Mouse (Mus musculus) stomach, embryonic 16.5 days (tissue): ENCODE results near the gene Nlgn3. TPM values are rescaled to one million over a fixed set of nuclear protein-coding genes. Genes with fewer than 3 reads are reported as not detected.

Experiments used
- ATAC-seq: fragments of 200-750 bp; cut with Nextera tagmentation; 2 replicates; pipeline ENCODE4 v1.8.0; 2017; ENCODE audit warnings: moderate number of reproducible peaks, moderate TSS enrichment; ENCODE audit not compliant: insufficient read depth, low FRiP score
- H3K27ac ChIP-seq: fragments of 300-500 bp; sonication (generic); 2 replicates; pipeline ENCODE4 v1.5.1; 2014; ENCODE audit warnings: low read length
- H3K27me3 ChIP-seq: fragments of 300-500 bp; sonication (generic); 2 replicates; pipeline ENCODE4 v1.6.1; 2014; ENCODE audit warnings: low read length, control low read depth, mixed read lengths; ENCODE audit not compliant: control insufficient read depth, insufficient read depth
- H3K36me3 ChIP-seq: fragments of 300-500 bp; sonication (generic); 2 replicates; pipeline ENCODE4 v1.6.1; 2014; ENCODE audit warnings: low read length; ENCODE audit not compliant: control insufficient read depth, insufficient read depth
- H3K4me1 ChIP-seq: fragments of 300-500 bp; sonication (generic); 2 replicates; pipeline ENCODE4 v1.6.1; 2014; ENCODE audit warnings: low read length, control low read depth, mixed read lengths; ENCODE audit not compliant: control insufficient read depth, insufficient read depth
- H3K4me2 ChIP-seq: fragments of 300-500 bp; sonication (generic); 2 replicates; pipeline ENCODE4 v1.6.1; 2014; ENCODE audit warnings: low read depth, low read length, mixed read lengths
- H3K4me3 ChIP-seq: fragments of 300-500 bp; sonication (generic); replicated peaks from 2 replicates; pipeline ENCODE4 v1.5.1; 2014; ENCODE audit warnings: mild to moderate bottlenecking, low read length
- H3K9ac ChIP-seq: fragments of 300-500 bp; sonication (generic); 2 replicates; pipeline ENCODE4 v1.6.1; 2014; ENCODE audit warnings: low read length
- H3K9me3 ChIP-seq: fragments of 300-500 bp; sonication (generic); replicated peaks from 2 replicates; pipeline ENCODE4 v1.6.1; 2016; ENCODE audit warnings: low read length, control low read depth; ENCODE audit not compliant: control insufficient read depth
- WGBS: fragments of 180-500 bp; shearing (Covaris S2); extraction: QIAGEN DNeasy Blood & Tissue Kit; methylation state at CpG from one replicate; pipeline ENCODE4 v1.1.7; 2014; 5-methylcytosine and 5-hydroxymethylcytosine counted together
- polyA plus RNA-seq: library from polyadenylated mRNA; unstranded; fragments of >200 nt; fragmentation: Nextera tagmentation; extraction: Ambion mirVana; gene quantifications from 2 replicates; pipeline ENCODE4 v1.2.1, GENCODE M21; 2015

The Nlgn3 gene
- polyA plus RNA-seq = 7.3 and 7.7 TPM in 2 replicates

DNA sequence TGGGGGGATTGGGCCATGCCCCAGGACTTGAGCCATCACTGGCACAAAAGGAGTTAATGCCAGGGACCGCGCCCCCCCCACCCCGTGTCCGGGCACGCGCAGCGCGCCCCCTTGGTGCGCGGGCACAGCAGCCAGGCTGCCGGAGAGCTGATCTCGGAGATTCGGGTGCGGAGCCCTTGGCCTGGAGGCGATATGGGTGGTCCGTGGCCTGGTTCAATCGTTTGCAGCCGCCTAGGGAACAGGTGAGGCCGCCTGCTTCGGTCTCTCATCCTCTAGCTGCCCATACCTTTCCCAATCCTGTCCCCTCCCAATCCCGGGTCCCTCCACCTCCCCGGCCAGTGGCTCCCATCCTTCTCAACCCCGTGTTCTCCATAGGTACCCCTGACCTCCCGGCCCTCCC is at the start of gene Nlgn3:
Gene Nlgn3 (plus strand): TSS at position 114 of the 400 bp plus-strand sequence.
- H3K4me2 ChIP-seq = peak within 1 kb of the TSS; percentile 47
- H3K9ac ChIP-seq = peak within 1 kb of the TSS; percentile 57
- H3K4me1 ChIP-seq = no peaks in the 10 kb centered on the region
- no peak within 1 kb of the TSS for H3K27ac ChIP-seq
- H3K4me3 ChIP-seq = peak within 1 kb of the TSS; percentile 44
- 28% methylated on average over 18 of the region's 24 CpGs for WGBS
- ATAC-seq = no peak
- H3K27me3 ChIP-seq = no peaks in the 10 kb centered on the region
- H3K9me3 ChIP-seq = no peaks in the 10 kb centered on the region
- H3K36me3 ChIP-seq = no peaks in the 10 kb centered on the region

DNA sequence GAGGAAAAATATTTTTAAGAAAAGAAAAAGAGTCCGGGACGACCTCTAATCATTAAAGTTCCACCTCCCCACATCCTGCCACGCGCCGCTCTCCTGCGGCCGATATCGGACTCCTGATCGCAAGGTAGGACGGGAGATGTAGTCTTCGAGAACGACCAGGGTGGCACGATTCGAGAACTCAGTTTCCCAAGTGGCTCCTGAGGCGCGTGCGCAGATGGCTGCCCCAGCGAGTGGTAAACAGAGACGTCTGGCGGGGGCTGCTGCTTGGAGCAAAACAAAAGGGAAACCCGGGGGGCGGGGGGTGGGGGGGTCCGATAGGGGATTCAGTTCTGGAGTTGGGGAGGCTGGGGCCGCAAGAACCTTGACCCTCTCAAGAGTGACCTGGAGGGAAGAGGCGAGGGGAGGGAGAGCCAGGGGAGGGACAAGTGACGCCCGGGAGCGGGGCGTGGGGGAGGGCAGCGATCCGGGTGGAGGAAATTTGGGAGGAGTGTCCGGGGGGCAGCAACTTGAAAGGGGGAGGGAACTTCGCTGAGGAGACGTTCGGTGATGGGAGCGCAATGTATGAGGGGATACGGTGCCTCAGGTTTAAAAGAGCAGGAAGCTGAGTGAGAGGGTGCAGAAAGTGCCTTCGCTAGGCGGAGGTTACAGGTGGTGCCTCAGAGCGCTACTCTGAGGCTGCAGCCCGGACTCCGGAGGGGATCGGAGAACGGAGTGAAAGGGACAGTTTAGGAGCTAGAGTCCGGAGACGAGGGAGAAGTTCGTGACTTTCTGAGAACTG is 44.8 kb upstream of the Nlgn3 start, which contains the start of gene Foxo4:
Gene Foxo4 (plus strand): TSS at position 577 of the 778 bp plus-strand sequence.
- Histone ChIP-seq H3K4me2 (peak within 1 kb of the TSS; percentile 61), H3K9ac (peak within 1 kb of the TSS; percentile 72), H3K36me3 (no peaks in the 10 kb centered on the region), H3K4me3 (peak within 1 kb of the TSS; percentile 60), H3K9me3 (no peaks in the 10 kb centered on the region), H3K27me3 (no peaks in the 10 kb centered on the region; the same call in 1 of the 2 replicates), H3K4me1 (no peaks in the 10 kb centered on the region), H3K27ac (peak within 1 kb of the TSS; percentile 42)
- peak; percentile 91 for ATAC-seq
- WGBS = 13% methylated on average over 47 of the region's 47 CpGs

DNA sequence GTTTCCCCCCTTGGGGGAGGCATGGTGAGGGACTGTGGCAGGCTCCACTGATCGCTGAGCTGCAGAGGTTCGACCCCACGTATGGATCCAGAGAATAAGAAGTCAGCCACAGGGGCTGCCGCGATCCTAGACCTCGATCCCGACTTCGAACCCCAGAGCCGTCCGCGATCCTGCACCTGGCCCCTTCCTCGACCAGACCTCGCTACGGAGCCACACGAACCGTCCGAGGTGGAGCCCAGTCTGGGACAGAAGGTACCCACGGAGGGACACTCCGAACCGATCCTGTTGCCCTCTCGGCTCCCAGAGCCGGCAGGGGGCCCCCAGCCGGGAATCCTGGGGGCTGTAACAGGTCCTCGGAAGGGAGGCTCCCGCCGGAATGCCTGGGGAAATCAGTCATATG is 44.2 kb upstream of the Nlgn3 start:
- Histone ChIP-seq H3K27me3 (no peaks in the 10 kb centered on the region; the same call in 1 of the 2 replicates), H3K4me1 (no peaks in the 10 kb centered on the region), H3K9ac (peak overlapping the region; percentile 72), H3K36me3 (no peaks in the 10 kb centered on the region), H3K4me3 (peak overlapping the region; percentile 60), H3K9me3 (no peaks in the 10 kb centered on the region), H3K27ac (peak overlapping the region; percentile 42), H3K4me2 (peak overlapping the region; percentile 61)
- ATAC-seq = peak; percentile 20; the same call in 1 of the 2 replicates
- 18% methylated on average over 26 of the region's 26 CpGs for WGBS

DNA sequence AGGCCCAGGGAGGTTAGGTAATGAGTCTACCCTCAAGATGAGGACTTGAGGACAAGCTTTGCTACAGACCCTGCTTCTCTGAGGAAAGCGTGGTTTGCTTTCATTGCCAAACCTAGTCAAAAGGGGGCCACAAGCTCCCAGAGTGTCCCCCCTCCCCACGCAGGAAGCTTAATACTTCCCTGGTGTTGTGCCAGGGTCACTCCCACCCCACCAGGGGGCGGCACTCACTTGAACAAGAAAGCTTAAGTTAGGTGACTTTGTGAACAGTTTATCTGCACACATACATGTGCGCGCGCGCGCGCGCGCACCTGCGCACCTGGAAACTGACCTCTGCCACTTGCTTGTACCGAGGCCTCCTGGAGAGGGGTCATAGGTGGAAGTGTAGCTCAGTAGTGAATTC is 42.4 kb upstream of the Nlgn3 start:
- Histone ChIP-seq H3K4me3 (no peak overlapping the region), H3K9me3 (no peaks in the 10 kb centered on the region), H3K27me3 (no peaks in the 10 kb centered on the region; the same call in 1 of the 2 replicates), H3K27ac (no peak overlapping the region), H3K4me1 (no peaks in the 10 kb centered on the region), H3K9ac (no peak overlapping the region), H3K4me2 (no peak overlapping the region), H3K36me3 (no peaks in the 10 kb centered on the region)
- 73% methylated on average over 13 of the region's 13 CpGs for WGBS
- ATAC-seq = no peak

DNA sequence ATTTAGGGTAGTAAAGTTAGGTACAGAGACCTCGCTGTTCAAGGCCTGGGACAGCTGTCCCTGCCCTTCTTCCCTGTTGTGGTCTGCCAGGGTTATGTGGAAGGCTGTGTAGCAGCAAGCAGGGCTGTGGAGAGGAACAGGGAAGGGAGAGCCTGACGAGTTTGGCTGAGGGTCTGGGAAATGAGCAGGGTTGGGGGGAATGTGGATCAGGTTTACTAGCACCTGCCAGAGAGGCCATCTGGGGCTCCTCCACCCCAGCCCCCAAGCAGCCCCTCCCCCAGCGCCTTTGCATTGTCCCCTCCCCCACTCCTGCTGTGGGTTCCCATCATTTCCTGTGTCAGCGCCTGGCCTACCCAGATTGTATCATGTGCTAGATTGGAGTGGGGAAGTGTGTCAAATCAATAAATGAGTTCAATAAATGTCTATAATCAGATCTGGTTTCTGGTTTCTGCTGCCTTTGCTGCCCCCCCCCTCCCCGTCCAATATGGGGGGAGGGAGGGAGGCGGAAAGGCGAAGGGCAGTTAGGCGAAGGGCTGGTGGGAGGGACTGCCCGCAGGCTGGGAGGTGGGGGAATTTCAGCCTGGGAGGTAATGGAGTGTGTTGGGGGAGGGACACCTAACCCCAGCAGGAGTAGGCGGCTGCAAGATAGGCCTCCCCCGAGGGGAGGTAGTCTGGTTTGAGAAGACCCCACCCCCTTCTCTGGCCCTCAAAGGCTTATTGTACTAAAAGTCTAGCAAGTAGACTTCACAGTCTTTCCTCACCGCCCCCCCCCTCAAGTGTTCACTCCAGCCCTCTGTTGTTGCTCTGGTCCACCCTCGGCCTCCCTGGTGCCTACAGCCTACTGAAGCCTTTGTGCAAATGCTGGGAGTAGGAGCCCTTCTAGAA is 38.3 kb upstream of the Nlgn3 start:
- Histone ChIP-seq H3K27me3 (no peaks in the 10 kb centered on the region; the same call in 1 of the 2 replicates), H3K4me1 (no peaks in the 10 kb centered on the region), H3K4me3 (no peak overlapping the region), H3K36me3 (no peaks in the 10 kb centered on the region), H3K9me3 (no peaks in the 10 kb centered on the region), H3K9ac (no peak overlapping the region), H3K4me2 (no peak overlapping the region), H3K27ac (peak overlapping the region; percentile 32; the same call in 1 of the 2 replicates)
- ATAC-seq = peak; percentile 76
- 32% methylated on average over 12 of the region's 13 CpGs for WGBS

DNA sequence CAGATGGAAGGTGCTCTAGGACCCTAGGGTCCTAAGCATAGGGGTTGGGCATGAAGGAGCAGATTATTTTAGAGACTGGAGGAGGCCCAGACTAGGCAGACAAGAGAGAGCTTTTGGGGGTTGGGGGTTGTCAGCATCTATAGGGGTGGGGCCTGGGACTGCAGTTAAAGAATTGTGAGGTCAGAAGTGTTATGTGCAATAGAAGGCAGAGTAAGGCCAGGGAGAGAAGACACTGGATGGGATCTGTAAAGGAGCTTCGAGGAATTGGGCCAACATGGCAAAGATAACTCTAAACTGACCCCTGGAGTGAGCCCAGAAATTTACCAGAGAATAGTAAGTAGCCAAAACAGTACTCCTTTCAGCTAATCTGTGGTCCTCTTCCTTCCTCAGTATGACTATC is 35.1 kb upstream of the Nlgn3 start, which contains the start of gene Gm614:
Gene Gm614 (minus strand): TSS at position 101 of the 400 bp plus-strand sequence.
- no peak within 1 kb of the TSS for H3K27ac ChIP-seq

DNA sequence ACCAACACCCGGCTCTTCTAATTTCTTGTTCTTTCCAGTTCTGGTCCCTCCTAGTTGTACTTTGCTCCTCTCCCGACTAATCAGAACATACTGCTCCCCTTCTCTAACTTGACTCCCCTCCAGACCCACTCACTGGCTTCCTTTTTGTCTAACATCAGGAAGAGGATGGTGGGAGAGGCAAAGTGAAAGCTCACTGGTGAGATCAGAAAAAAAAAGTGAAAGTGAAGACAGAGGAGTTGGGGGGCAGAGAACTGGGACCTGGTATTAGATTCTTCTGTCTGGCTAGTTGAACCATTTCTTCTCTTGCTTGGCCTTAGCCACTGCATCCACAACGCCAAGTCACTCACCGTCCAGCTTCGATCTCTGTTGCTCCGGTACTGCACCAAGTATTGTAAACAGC is 32.3 kb upstream of the Nlgn3 start:
- no peak for ATAC-seq
- H3K27ac ChIP-seq = no peak overlapping the region
- H3K4me3 ChIP-seq = no peak overlapping the region
- no peak overlapping the region for H3K9ac ChIP-seq
- H3K27me3 ChIP-seq = peaks cover 6% of the 10 kb centered on the region; the same call in 1 of the 2 replicates
- no peak overlapping the region for H3K4me2 ChIP-seq
- no peaks in the 10 kb centered on the region for H3K4me1 ChIP-seq
- H3K36me3 ChIP-seq = no peaks in the 10 kb centered on the region
- 84% methylated on average over 6 of the region's 6 CpGs for WGBS
- H3K9me3 ChIP-seq = no peaks in the 10 kb centered on the region

More for the DNA sequence above, 35.1 kb upstream of the Nlgn3 start, which contains the start of gene Gm614:
- Histone ChIP-seq H3K9ac (no peak within 1 kb of the TSS), H3K4me1 (no peaks in the 10 kb centered on the region), H3K4me2 (no peak within 1 kb of the TSS), H3K27me3 (peaks cover 6% of the 10 kb centered on the region; the same call in 1 of the 2 replicates), H3K4me3 (no peak within 1 kb of the TSS), H3K9me3 (no peaks in the 10 kb centered on the region), H3K36me3 (no peaks in the 10 kb centered on the region)
- no peak for ATAC-seq
- 77% methylated on average over 1 of the region's 1 CpGs for WGBS

DNA sequence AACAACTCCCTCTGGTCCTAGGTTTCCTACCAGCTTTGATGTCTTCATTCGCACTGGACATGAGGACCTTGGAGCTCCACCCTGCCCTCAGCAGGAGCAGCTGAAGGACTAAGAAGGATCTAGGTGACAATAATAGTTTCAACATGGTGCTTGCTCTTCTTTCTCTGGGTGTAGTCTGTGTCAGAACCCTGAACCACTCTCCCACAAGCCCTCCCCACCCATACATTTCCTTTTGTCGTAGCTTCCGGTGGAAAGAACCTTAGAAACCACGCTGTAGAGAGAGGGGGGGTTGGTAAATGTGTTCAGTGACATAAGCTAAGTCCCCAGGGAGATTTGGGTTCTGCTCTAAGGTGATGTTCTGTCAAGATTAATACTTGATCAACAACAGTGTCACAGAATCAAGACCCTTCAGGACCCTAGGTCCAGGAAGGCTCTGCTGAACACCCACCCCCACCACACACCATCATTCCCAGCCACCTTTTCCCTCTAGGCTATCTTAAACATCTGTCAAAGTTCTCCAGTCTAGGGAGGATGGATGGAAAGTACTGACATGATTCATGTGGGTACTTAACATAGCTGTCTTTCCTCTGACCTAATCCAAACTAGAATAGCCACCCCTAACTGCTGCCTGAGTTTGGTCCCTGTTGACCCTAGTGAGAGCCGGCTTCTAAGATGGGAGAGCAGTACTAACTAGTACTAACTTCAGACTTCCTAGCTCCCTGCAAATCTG is 30.8 kb upstream of the Nlgn3 start, which contains the start of gene Il2rg:
Gene Il2rg (minus strand): TSS at position 231 of the 730 bp plus-strand sequence.
- no peak; the same call in 1 of the 2 replicates for ATAC-seq
- Histone ChIP-seq H3K9ac (no peak within 1 kb of the TSS), H3K36me3 (no peaks in the 10 kb centered on the region), H3K4me2 (no peak within 1 kb of the TSS), H3K4me3 (no peak within 1 kb of the TSS), H3K27ac (no peak within 1 kb of the TSS), H3K27me3 (peaks cover 6% of the 10 kb centered on the region; the same call in 1 of the 2 replicates), H3K9me3 (no peaks in the 10 kb centered on the region), H3K4me1 (no peaks in the 10 kb centered on the region)
- 46% methylated on average over 5 of the region's 5 CpGs for whole genome bisulfite sequencing
